Mouse (Mus musculus) limb, embryonic 13.5 days (tissue): ENCODE measurements around the gene Dkk3. TPM values are rescaled to one million over a fixed set of nuclear protein-coding genes. Genes with fewer than 3 reads are reported as not detected.

ENCODE experiments used
- ATAC-seq: fragments of 200-750 bp; cut with Nextera tagmentation; 2 replicates; pipeline ENCODE4 v1.8.0; 2017; ENCODE audit warnings: low read depth, moderate number of reproducible peaks, moderate TSS enrichment; ENCODE audit not compliant: low FRiP score
- H3K27ac ChIP-seq: fragments of 300-500 bp; sonication (generic); 2 replicates; pipeline ENCODE4 v1.5.1; 2015; ENCODE audit warnings: inconsistent platforms, mild to moderate bottlenecking, moderate library complexity
- H3K27me3 ChIP-seq: fragments of 300-500 bp; sonication (generic); 2 replicates; pipeline ENCODE4 v1.6.1; 2015; ENCODE audit warnings: mild to moderate bottlenecking, inconsistent platforms
- H3K36me3 ChIP-seq: fragments of 300-500 bp; sonication (generic); 2 replicates; pipeline ENCODE4 v1.6.1; 2015; ENCODE audit warnings: inconsistent platforms, mild to moderate bottlenecking, moderate library complexity
- H3K4me1 ChIP-seq: fragments of 300-500 bp; sonication (generic); 2 replicates; pipeline ENCODE4 v1.6.1; 2015; ENCODE audit warnings: inconsistent platforms
- H3K4me2 ChIP-seq: fragments of 300-500 bp; sonication (generic); replicated peaks from 2 replicates; pipeline ENCODE4 v1.6.1; 2015; ENCODE audit warnings: inconsistent platforms, mild to moderate bottlenecking, moderate library complexity
- H3K4me3 ChIP-seq: fragments of 300-500 bp; sonication (generic); 2 replicates; pipeline ENCODE4 v1.5.1; 2015; ENCODE audit warnings: moderate library complexity, mild to moderate bottlenecking, inconsistent platforms
- H3K9ac ChIP-seq: fragments of 300-500 bp; sonication (generic); 2 replicates; pipeline ENCODE4 v1.6.1; 2015; ENCODE audit warnings: mild to moderate bottlenecking, inconsistent platforms
- H3K9me3 ChIP-seq: fragments of 300-500 bp; sonication (generic); 2 replicates; pipeline ENCODE4 v1.6.1; 2016; ENCODE audit warnings: inconsistent platforms
- WGBS: fragments of 180-500 bp; shearing (Covaris S2); methylation state at CpG from one replicate; pipeline ENCODE4 v1.1.7; 2015; 5-methylcytosine and 5-hydroxymethylcytosine counted together
- polyA plus RNA-seq: library from polyadenylated mRNA; unstranded; fragments of >200 nt; fragmentation: Nextera tagmentation; extraction: Ambion mirVana; gene quantifications from 2 replicates; pipeline ENCODE4 v1.2.1, GENCODE M21; 2015

The Dkk3 gene
- polyA plus RNA-seq, 1 experiment from 2014 or later: 45.4 TPM

DNA sequence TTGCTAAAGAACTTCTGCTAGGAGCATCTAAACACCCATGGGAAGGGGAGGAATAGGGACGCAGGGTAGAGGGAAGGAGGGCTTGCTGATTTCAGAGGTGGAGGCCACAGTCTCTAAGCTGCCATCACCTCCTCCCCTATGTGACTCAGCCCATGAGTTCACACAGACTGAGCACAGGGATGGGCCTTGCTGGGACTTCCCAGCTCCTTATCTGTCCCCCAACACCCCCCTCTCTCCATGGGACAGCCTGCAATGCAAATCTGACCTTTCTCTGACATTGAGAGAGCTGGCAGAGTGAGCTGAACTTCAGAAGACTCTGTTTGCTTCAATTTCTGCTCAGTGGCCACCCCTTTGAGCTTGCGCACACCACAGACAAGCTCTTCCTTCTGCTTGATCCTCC lies 18.1 kb downstream of the Dkk3 start:
- Histone ChIP-seq H3K4me2 (no peak overlapping the region), H3K4me1 (peaks cover 41% of the 10 kb centered on the region), H3K9me3 (no peaks in the 10 kb centered on the region), H3K27ac (no peak overlapping the region), H3K4me3 (no peak overlapping the region), H3K9ac (no peak overlapping the region), H3K27me3 (no peaks in the 10 kb centered on the region), H3K36me3 (no peaks in the 10 kb centered on the region)
- WGBS: 87% methylated on average over 2 of the region's 2 CpGs
- ATAC-seq: no peak

- H3K9ac ChIP-seq: no peak overlapping the region
- H3K4me2 ChIP-seq: no peak overlapping the region
- H3K9me3 ChIP-seq: no peaks in the 10 kb centered on the region
- peak overlapping the region; percentile 28; the same call in 1 of the 2 replicates for H3K27ac ChIP-seq
- WGBS: 77% methylated on average over 11 of the region's 11 CpGs
- H3K27me3 ChIP-seq: no peaks in the 10 kb centered on the region
- H3K36me3 ChIP-seq: no peaks in the 10 kb centered on the region
- ATAC-seq: no peak
- H3K4me3 ChIP-seq: no peak overlapping the region
- H3K4me1 ChIP-seq: peaks cover 23% of the 10 kb centered on the region
These were observed 20.1 kb downstream of the Dkk3 start for GRCm38 (mm10) chr7:112138509-112139405.

DNA sequence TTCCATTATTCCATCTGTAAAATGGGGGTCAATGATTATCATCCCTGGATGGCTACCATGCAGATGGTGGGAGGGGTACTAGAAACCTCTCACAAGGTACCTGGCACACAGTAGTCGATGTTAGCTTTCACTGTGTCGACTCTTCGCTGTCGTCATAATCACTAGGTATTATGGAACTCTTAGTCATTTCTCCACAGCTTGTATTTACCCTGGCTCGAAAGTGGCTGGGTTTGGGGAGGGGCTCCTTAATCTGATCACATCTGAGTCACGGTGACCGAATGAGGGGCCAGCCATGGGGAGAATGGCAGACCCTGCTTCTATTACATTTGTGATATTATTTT lies 20.7 kb downstream of the Dkk3 start:
- Histone ChIP-seq H3K9ac (no peak overlapping the region), H3K4me3 (no peak overlapping the region), H3K27ac (peak overlapping the region; percentile 28; the same call in 1 of the 2 replicates), H3K36me3 (no peaks in the 10 kb centered on the region), H3K27me3 (no peaks in the 10 kb centered on the region), H3K4me1 (peaks cover 17% of the 10 kb centered on the region), H3K9me3 (no peaks in the 10 kb centered on the region), H3K4me2 (no peak overlapping the region)
- ATAC-seq: no peak
- 89% methylated on average over 7 of the region's 7 CpGs for WGBS

GRCm38 (mm10) chr7:112136537-112136936 lies 22.3 kb downstream of the Dkk3 start:
- Histone ChIP-seq H3K9ac (no peak overlapping the region), H3K4me3 (no peak overlapping the region), H3K4me2 (no peak overlapping the region), H3K9me3 (no peaks in the 10 kb centered on the region), H3K4me1 (peaks cover 21% of the 10 kb centered on the region), H3K27me3 (no peaks in the 10 kb centered on the region), H3K36me3 (no peaks in the 10 kb centered on the region), H3K27ac (no peak overlapping the region)
- WGBS: 84% methylated on average over 5 of the region's 5 CpGs
- no peak for ATAC-seq

DNA sequence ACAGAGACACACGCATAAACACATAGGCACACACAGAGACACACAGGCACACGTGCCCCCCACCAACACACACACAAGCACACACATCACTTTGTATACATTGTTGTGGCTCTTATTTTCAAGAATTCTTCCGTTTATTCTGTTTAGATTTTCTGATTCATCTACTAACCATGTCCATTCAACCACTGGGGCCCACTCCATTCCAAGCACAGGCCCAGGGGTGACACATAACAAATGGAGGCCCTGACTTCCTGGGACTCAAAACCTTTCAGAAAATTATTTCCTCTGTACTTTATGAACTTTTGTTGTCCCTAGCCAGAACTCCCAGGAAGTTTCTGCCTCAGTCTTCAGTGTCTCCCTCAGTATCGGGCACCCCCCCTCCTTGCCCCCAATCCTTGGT lies 23.7 kb downstream of the Dkk3 start:
- H3K27me3 ChIP-seq: no peaks in the 10 kb centered on the region
- WGBS: 92% methylated on average over 4 of the region's 4 CpGs
- peaks cover 21% of the 10 kb centered on the region for H3K4me1 ChIP-seq
- no peak overlapping the region for H3K9ac ChIP-seq
- no peaks in the 10 kb centered on the region for H3K36me3 ChIP-seq
- no peak for ATAC-seq
- H3K4me2 ChIP-seq: no peak overlapping the region
- H3K9me3 ChIP-seq: no peaks in the 10 kb centered on the region
- H3K27ac ChIP-seq: no peak overlapping the region
- no peak overlapping the region for H3K4me3 ChIP-seq

DNA sequence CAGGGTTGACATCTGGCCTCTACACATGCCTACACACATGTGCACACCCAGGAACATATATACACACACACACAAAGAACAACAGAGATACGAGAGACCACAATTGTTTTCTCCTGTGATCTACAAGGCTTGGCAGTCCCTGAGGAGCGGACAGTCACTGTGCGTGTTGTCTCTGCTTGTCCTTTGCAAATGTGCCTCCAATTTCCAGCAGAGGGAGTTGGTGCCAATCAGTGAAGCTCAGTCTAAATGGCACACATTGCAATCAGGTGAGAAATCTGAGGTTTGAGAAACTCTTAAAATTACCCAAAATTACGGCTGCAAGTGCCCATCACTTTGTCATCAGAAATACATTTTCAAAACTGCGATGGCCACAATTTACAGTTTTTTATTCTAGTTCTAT lies 25.6 kb downstream of the Dkk3 start:
- peaks cover 27% of the 10 kb centered on the region for H3K4me1 ChIP-seq
- H3K9me3 ChIP-seq: no peaks in the 10 kb centered on the region
- WGBS: 92% methylated on average over 5 of the region's 5 CpGs
- H3K4me2 ChIP-seq: no peak overlapping the region
- H3K9ac ChIP-seq: no peak overlapping the region
- no peak overlapping the region for H3K27ac ChIP-seq
- no peak for ATAC-seq
- no peaks in the 10 kb centered on the region for H3K27me3 ChIP-seq
- H3K4me3 ChIP-seq: no peak overlapping the region
- H3K36me3 ChIP-seq: no peaks in the 10 kb centered on the region

DNA sequence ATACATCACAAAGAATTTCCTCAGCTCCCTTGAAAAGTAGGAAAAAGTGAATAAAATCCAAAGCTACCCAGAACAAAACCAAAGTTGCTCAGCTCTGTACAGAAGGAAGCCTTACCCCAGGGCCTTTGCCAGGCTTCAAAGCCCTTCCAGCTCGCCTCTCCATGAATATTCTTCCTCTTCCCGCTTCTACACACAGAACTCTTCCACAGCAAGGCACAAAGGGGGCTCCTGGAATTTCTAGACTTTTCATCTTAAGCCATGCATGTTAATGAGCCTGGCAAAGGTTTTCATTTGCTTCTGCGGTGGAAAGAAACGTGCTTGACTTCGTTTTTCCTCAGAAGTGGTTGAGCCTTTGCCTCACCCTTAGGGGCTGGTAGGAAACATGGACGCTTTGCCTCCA lies 26.9 kb downstream of the Dkk3 start:
- Histone ChIP-seq H3K4me2 (no peak overlapping the region), H3K9ac (no peak overlapping the region), H3K36me3 (no peaks in the 10 kb centered on the region), H3K4me1 (peaks cover 33% of the 10 kb centered on the region), H3K9me3 (no peaks in the 10 kb centered on the region), H3K4me3 (no peak overlapping the region), H3K27me3 (no peaks in the 10 kb centered on the region), H3K27ac (peak overlapping the region; percentile 58)
- WGBS: 71% methylated on average over 6 of the region's 6 CpGs
- no peak for ATAC-seq

DNA sequence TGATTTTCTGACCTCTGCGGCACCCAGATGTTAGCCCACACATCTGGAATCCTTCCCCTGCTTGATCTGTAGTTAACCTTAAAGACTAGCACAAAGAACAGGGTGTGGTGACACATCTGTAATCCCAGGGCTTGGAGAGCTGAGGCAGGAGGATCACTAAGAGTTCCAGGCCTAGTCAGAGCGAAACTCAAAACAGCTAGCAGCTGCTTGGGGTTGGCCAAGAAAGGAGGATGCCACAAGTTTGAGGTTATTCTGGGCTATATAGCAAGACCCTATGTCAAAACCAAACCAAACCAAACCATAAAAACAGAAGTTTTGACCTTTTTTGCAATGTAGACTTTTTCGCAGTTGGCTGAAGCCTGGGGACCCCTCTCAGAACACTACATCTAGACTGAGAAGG lies 28.2 kb downstream of the Dkk3 start:
- Histone ChIP-seq H3K4me1 (peaks cover 35% of the 10 kb centered on the region), H3K4me3 (no peak overlapping the region), H3K4me2 (no peak overlapping the region), H3K9ac (no peak overlapping the region), H3K9me3 (no peaks in the 10 kb centered on the region), H3K27ac (no peak overlapping the region), H3K36me3 (no peaks in the 10 kb centered on the region), H3K27me3 (no peaks in the 10 kb centered on the region)
- WGBS: 93% methylated on average over 3 of the region's 3 CpGs
- ATAC-seq: no peak

DNA sequence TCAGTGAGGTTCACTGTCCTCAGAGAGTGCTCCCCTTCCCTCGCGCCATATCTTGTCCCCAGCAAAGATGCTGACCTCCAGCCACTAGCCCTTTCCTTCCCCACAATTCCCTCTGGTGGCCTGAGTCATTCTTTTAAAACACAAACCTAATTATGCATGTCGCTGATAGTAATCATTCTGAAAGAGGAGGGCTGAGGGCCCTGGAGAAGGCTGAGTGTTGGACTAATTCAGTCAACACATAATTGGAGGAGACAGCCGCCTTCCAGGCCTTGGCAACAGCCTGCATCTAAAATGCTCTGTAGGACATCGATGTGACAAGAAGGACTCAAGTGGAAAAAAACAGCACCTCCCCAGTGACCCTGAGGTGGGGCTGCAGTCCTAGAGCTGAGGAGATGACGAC lies 29.0 kb downstream of the Dkk3 start:
- Histone ChIP-seq H3K4me3 (no peak overlapping the region), H3K4me2 (no peak overlapping the region)

DNA sequence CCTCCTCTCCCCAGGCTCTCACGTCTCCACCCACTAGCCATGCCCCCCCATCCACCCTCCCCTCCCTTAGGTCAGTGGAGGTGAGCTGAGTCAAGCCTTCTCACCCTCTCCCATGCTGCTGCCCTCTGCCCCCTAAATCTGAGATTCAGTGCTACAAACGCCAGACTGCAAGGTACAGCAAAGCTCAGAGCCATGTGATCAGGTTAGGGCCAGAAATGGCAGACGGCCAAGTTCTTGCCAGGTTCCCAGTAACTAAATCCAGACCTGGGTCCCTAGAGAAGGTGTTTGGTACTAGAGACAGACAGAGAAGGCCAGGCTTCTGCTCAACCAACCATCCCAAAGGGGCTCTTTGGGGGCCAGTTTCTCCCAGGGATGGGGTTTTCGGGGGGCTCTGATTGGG lies 30.0 kb downstream of the Dkk3 start:
- no peak overlapping the region for H3K4me2 ChIP-seq
- H3K36me3 ChIP-seq: no peaks in the 10 kb centered on the region
- H3K4me1 ChIP-seq: peaks cover 41% of the 10 kb centered on the region
- 31% methylated on average over 4 of the region's 4 CpGs for WGBS
- no peaks in the 10 kb centered on the region for H3K27me3 ChIP-seq
- H3K9me3 ChIP-seq: no peaks in the 10 kb centered on the region
- no peak overlapping the region for H3K9ac ChIP-seq
- ATAC-seq: peak; percentile 62; the same call in 1 of the 2 replicates
- peak overlapping the region; percentile 53 for H3K27ac ChIP-seq
- no peak overlapping the region for H3K4me3 ChIP-seq

More for the DNA sequence above, 29.0 kb downstream of the Dkk3 start:
- H3K4me1 ChIP-seq: peaks cover 41% of the 10 kb centered on the region
- no peak overlapping the region for H3K27ac ChIP-seq
- no peak for ATAC-seq
- WGBS: 90% methylated on average over 6 of the region's 6 CpGs
- no peaks in the 10 kb centered on the region for H3K27me3 ChIP-seq
- no peak overlapping the region for H3K9ac ChIP-seq
- H3K36me3 ChIP-seq: no peaks in the 10 kb centered on the region
- H3K9me3 ChIP-seq: no peaks in the 10 kb centered on the region

DNA sequence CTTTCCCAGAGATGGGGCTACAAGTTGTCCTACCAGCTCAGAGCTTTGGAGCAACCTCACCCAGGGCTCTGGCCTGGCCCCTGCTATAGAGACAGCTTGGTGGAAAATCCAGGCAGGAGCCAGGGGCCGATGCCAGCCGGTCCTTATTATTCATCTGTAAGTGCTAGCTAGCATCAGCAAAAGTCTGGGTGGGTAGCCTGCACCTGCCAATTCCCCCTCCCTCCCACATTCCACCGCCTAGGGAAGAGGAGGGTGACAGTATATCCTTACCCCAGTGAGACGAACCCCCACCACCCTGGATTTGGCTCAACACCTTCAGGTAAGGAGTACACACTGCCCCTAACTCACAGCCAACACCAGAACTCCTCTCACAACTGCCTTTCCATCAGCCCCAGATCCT lies 30.9 kb downstream of the Dkk3 start:
- no peak overlapping the region for H3K9ac ChIP-seq
- H3K36me3 ChIP-seq: no peaks in the 10 kb centered on the region
- ATAC-seq: no peak
- peak overlapping the region; percentile 52; the same call in 1 of the 2 replicates for H3K27ac ChIP-seq
- H3K4me1 ChIP-seq: peaks cover 41% of the 10 kb centered on the region
- H3K27me3 ChIP-seq: no peaks in the 10 kb centered on the region
- H3K4me2 ChIP-seq: no peak overlapping the region
- H3K9me3 ChIP-seq: no peaks in the 10 kb centered on the region
- 76% methylated on average over 4 of the region's 4 CpGs for WGBS
- H3K4me3 ChIP-seq: no peak overlapping the region

DNA sequence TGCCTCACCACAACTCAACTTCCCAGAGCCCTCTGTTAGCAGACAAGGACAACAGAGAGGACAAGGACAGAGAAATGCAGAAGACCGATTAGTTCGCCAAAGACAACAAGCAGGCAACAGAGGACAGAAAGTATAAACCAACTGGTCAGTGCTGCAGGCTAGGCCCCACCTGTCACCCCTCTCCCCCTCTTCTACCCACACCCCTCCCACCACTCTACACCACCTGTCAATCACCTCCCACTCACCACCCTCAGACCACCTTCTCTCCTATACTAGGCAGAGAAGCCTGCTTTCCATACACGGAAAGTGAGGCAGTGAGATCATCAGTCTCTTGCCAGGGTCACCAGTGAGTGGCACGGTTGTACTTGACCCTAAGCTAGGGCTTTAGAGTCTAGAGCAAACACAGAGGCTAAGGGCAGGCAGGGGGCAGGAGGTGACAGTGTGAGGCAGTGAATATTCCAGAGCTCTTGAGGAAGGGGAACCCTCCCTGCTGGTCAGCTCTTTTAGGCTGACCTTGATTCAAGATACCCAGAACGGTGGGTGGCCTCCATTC lies 31.7 kb downstream of the Dkk3 start:
- ATAC-seq: no peak
- Histone ChIP-seq H3K27ac (no peak overlapping the region), H3K9ac (no peak overlapping the region), H3K4me1 (peaks cover 41% of the 10 kb centered on the region), H3K27me3 (no peaks in the 10 kb centered on the region), H3K4me3 (no peak overlapping the region), H3K36me3 (no peaks in the 10 kb centered on the region), H3K4me2 (no peak overlapping the region), H3K9me3 (no peaks in the 10 kb centered on the region)
- 80% methylated on average over 5 of the region's 5 CpGs for WGBS
